Mouse (Mus musculus) heart, adult 18-20 months (tissue): Measurements from ENCODE around the gene Adk. TPM values are rescaled to one million over a fixed set of nuclear protein-coding genes. Genes with fewer than 3 reads are reported as not detected.
A peak's percentile ranks its signal among the peaks of the same experiment; 100 is the strongest.

Experiments
- DNase-seq, 2 experiments: peaks; one replicate each; pipeline ENCODE4 v3.0.0; 2021 to 2022; ENCODE audit warnings: mixed read lengths in 1 of 2
- total RNA-seq, 2 experiments: library from RNA; stranded (reverse); gene quantifications; 2 replicates each; pipeline ENCODE4 v1.2.3; 2021

The Adk gene
- total RNA-seq, 2 experiments from 2014 or later = 228 to 242 TPM

- no peak for DNase-seq
These were observed 296.4 kb downstream of the Adk start for GRCm38 (mm10) chr14:21348611-21349260.

GRCm38 (mm10) chr14:21351646-21352045, 299.3 kb downstream of the Adk start:
- DNase-seq = no peak

- DNase-seq = no peak
These were observed 303.9 kb downstream of the Adk start for GRCm38 (mm10) chr14:21356286-21356685.

- no peak for DNase-seq
These were observed 307.0 kb downstream of the Adk start for GRCm38 (mm10) chr14:21359207-21359895.

- DNase-seq = peak; percentile 15 to 32
These were observed 307.6 kb downstream of the Adk start for GRCm38 (mm10) chr14:21359896-21360525.

- peak; percentile 52 to 62 for DNase-seq
These were observed 314.7 kb downstream of the Adk start for GRCm38 (mm10) chr14:21367095-21367494.

GRCm38 (mm10) chr14:21368622-21369021, 316.2 kb downstream of the Adk start:
- no peak for DNase-seq

- peak; percentile 84 to 90 for DNase-seq
These were observed 316.8 kb downstream of the Adk start for GRCm38 (mm10) chr14:21369127-21369526.

GRCm38 (mm10) chr14:21371946-21372345, 319.6 kb downstream of the Adk start:
- DNase-seq = no peak

- DNase-seq = no peak
These were observed 320.3 kb downstream of the Adk start for GRCm38 (mm10) chr14:21372689-21373088.

- no peak for DNase-seq
These were observed 331.5 kb downstream of the Adk start for GRCm38 (mm10) chr14:21383701-21384428.

- no peak for DNase-seq
These were observed 347.1 kb downstream of the Adk start for GRCm38 (mm10) chr14:21399506-21399905.

- no peak for DNase-seq
These were observed 349.8 kb downstream of the Adk start for GRCm38 (mm10) chr14:21402157-21402601.

GRCm38 (mm10) chr14:21402621-21403405, 350.4 kb downstream of the Adk start:
- DNase-seq = no peak

- no peak for DNase-seq
These were observed 354.6 kb downstream of the Adk start for GRCm38 (mm10) chr14:21406946-21407345.

GRCm38 (mm10) chr14:21408846-21409245, 356.5 kb downstream of the Adk start:
- no peak for DNase-seq

- DNase-seq = no peak
These were observed 358.5 kb downstream of the Adk start for GRCm38 (mm10) chr14:21410769-21411477.

- no peak for DNase-seq
These were observed 359.1 kb downstream of the Adk start for GRCm38 (mm10) chr14:21411524-21411923.

GRCm38 (mm10) chr14:21418332-21418731, 366.0 kb downstream of the Adk start:
- no peak for DNase-seq

GRCm38 (mm10) chr14:21427369-21427768, 375.0 kb downstream of the Adk start:
- DNase-seq = no peak

- DNase-seq = no peak
These were observed 381.0 kb downstream of the Adk start for GRCm38 (mm10) chr14:21433415-21433814.
